Mouse (Mus musculus): ENCODE data around the gene Gde1. TPM values are rescaled to one million over a fixed set of nuclear protein-coding genes. Genes with fewer than 3 reads are reported as not detected.

Gde1 gene
- total and polyA plus RNA-seq, 2 experiments from 2014 or later, result 272 to 298 TPM

DNA sequence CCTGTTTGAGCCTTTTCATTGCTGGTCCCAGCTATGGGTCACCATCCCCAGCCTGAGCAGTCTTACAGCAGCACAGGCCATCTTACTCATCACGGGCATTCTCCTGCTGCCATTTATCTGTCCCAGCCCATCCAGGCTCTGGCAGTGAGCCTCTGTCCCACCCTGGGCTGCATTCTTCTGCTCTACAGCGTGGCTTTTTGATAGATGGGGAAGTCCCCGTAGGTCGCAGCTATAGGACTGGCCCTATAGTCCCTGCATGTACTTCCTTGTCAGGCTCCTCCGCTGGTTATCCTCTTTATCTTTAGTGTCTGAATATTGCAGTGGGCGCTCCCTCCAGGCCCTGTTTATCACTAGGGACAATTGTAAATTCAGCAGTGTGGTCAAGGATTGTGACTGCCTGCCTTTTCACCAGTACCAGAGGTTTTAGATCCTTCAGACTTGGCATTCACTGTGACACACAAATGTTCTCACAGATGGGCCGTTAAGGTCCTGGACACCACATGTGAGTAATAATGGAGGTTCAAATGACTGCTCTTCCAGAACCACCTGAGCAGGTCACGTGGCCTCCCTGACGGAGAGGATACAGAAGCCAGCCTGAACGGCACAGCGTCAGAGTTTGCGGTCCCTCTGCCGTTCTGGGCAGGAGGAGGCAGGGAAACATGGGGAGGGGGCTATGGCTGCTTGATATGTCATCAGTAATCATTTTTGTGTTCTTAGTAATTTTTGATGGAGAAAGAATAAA lies 23.4 kb upstream of the Gde1 start:
- no peak overlapping the region for H3K4me3 ChIP-seq (ENCODE audit: low read depth, low read length)
- ATAC-seq (ENCODE audit: low FRiP score), result no peak
- no peak for DNase-seq (ENCODE audit: low spot score)
- peaks cover 82% of the 10 kb centered on the region for H3K36me3 ChIP-seq (ENCODE audit: insufficient read depth, low read length)
- no peak for TF ChIP-seq CTCF (IDR thresholded peaks at IDR 0.05)
- WGBS, result 93% methylated on average over 13 of the region's 13 CpGs
- no peaks in the 10 kb centered on the region for H3K4me1 ChIP-seq (ENCODE audit: insufficient read depth, low read length)
- H3K27ac ChIP-seq (ENCODE audit: low read depth, low read length), result no peak overlapping the region
- H3K27me3 ChIP-seq (ENCODE audit: insufficient read depth, low read length), result no peaks in the 10 kb centered on the region
- no peak overlapping the region for H3K9ac ChIP-seq (replicated peaks; ENCODE audit: low read length, poor library complexity, severe bottlenecking)
- H3K9me3 ChIP-seq (ENCODE audit: low read length), result no peaks in the 10 kb centered on the region
- H3K4me2 ChIP-seq (ENCODE audit: low read depth, low read length, poor library complexity, severe bottlenecking), result no peak overlapping the region

GRCm38 (mm10) chr7:118725459-118725858 lies 19.9 kb upstream of the Gde1 start:
- no peak overlapping the region for H3K4me2 ChIP-seq (ENCODE audit: low read depth, low read length, poor library complexity, severe bottlenecking)
- no peaks in the 10 kb centered on the region for H3K4me1 ChIP-seq (ENCODE audit: insufficient read depth, low read length)
- no peak overlapping the region for H3K27ac ChIP-seq (ENCODE audit: low read depth, low read length)
- peaks cover 72% of the 10 kb centered on the region for H3K36me3 ChIP-seq (ENCODE audit: insufficient read depth, low read length)
- H3K9ac ChIP-seq (replicated peaks; ENCODE audit: low read length, poor library complexity, severe bottlenecking), result no peak overlapping the region
- TF ChIP-seq CTCF (IDR thresholded peaks at IDR 0.05), result no peak
- WGBS, result 92% methylated on average over 2 of the region's 2 CpGs
- DNase-seq (ENCODE audit: low spot score) (no peak), ATAC-seq (ENCODE audit: low FRiP score) (no peak)
- no peaks in the 10 kb centered on the region for H3K9me3 ChIP-seq (ENCODE audit: low read length)
- no peaks in the 10 kb centered on the region for H3K27me3 ChIP-seq (ENCODE audit: insufficient read depth, low read length)
- no peak overlapping the region for H3K4me3 ChIP-seq (ENCODE audit: low read depth, low read length)

- DNase-seq (ENCODE audit: low spot score) (no peak), ATAC-seq (ENCODE audit: low FRiP score) (no peak)
- no peak overlapping the region for H3K9ac ChIP-seq (replicated peaks; ENCODE audit: low read length, poor library complexity, severe bottlenecking)
- H3K36me3 ChIP-seq (ENCODE audit: insufficient read depth, low read length), result peaks cover 57% of the 10 kb centered on the region
- TF ChIP-seq CTCF (IDR thresholded peaks at IDR 0.05), result no peak
- H3K4me1 ChIP-seq (ENCODE audit: insufficient read depth, low read length), result no peaks in the 10 kb centered on the region
- H3K27ac ChIP-seq (ENCODE audit: low read depth, low read length), result no peak overlapping the region
- H3K4me3 ChIP-seq (ENCODE audit: low read depth, low read length), result no peak overlapping the region
- H3K27me3 ChIP-seq (ENCODE audit: insufficient read depth, low read length), result no peaks in the 10 kb centered on the region
- no peak overlapping the region for H3K4me2 ChIP-seq (ENCODE audit: low read depth, low read length, poor library complexity, severe bottlenecking)
- 92% methylated on average over 9 of the region's 9 CpGs for WGBS
- no peaks in the 10 kb centered on the region for H3K9me3 ChIP-seq (ENCODE audit: low read length)
These were observed 18.3 kb upstream of the Gde1 start for GRCm38 (mm10) chr7:118723927-118724326.

- H3K9me3 ChIP-seq (ENCODE audit: low read length), result no peaks in the 10 kb centered on the region
These were observed 12.5 kb upstream of the Gde1 start for GRCm38 (mm10) chr7:118718066-118718465.

GRCm38 (mm10) chr7:118714873-118715272 lies 9.3 kb upstream of the Gde1 start:
- Histone ChIP-seq H3K36me3 (ENCODE audit: insufficient read depth, low read length) (peaks cover 10% of the 10 kb centered on the region; the same call in 1 of the 2 replicates), H3K4me3 (ENCODE audit: low read depth, low read length) (no peak overlapping the region), H3K27ac (ENCODE audit: low read depth, low read length) (no peak overlapping the region), H3K27me3 (ENCODE audit: insufficient read depth, low read length) (no peaks in the 10 kb centered on the region), H3K4me2 (ENCODE audit: low read depth, low read length, poor library complexity, severe bottlenecking) (no peak overlapping the region), H3K4me1 (ENCODE audit: insufficient read depth, low read length) (peaks cover 6% of the 10 kb centered on the region), H3K9ac (replicated peaks; ENCODE audit: low read length, poor library complexity, severe bottlenecking) (no peak overlapping the region), H3K9me3 (ENCODE audit: low read length) (no peaks in the 10 kb centered on the region)
- DNase-seq (ENCODE audit: low spot score) (no peak), ATAC-seq (ENCODE audit: low FRiP score) (no peak)
- no peak for TF ChIP-seq CTCF (IDR thresholded peaks at IDR 0.05)
- 87% methylated on average over 1 of the region's 1 CpGs for WGBS

More at GRCm38 (mm10) chr7:118718066-118718465, 12.5 kb upstream of the Gde1 start:
- no peaks in the 10 kb centered on the region for H3K27me3 ChIP-seq (ENCODE audit: insufficient read depth, low read length)
- ATAC-seq (ENCODE audit: low FRiP score) (no peak), DNase-seq (ENCODE audit: low spot score) (no peak)
- H3K4me2 ChIP-seq (ENCODE audit: low read depth, low read length, poor library complexity, severe bottlenecking), result no peak overlapping the region
- H3K36me3 ChIP-seq (ENCODE audit: insufficient read depth, low read length), result peaks cover 27% of the 10 kb centered on the region
- peaks cover 6% of the 10 kb centered on the region for H3K4me1 ChIP-seq (ENCODE audit: insufficient read depth, low read length)
- WGBS, result 98% methylated on average over 4 of the region's 4 CpGs
- no peak overlapping the region for H3K9ac ChIP-seq (replicated peaks; ENCODE audit: low read length, poor library complexity, severe bottlenecking)
- H3K27ac ChIP-seq (ENCODE audit: low read depth, low read length), result no peak overlapping the region
- no peak overlapping the region for H3K4me3 ChIP-seq (ENCODE audit: low read depth, low read length)
- no peak for TF ChIP-seq CTCF (IDR thresholded peaks at IDR 0.05)
